Mouse (Mus musculus): ENCODE results near the gene Elf2. TPM values are rescaled to one million over a fixed set of nuclear protein-coding genes. Genes with fewer than 3 reads are reported as not detected.

The Elf2 gene
- total RNA-seq (2014; fragmentation: Nextera tagmentation) (68.1 and 69.2 TPM in 2 replicates), total RNA-seq (2017) (117 and 122 TPM in 2 replicates)

DNA sequence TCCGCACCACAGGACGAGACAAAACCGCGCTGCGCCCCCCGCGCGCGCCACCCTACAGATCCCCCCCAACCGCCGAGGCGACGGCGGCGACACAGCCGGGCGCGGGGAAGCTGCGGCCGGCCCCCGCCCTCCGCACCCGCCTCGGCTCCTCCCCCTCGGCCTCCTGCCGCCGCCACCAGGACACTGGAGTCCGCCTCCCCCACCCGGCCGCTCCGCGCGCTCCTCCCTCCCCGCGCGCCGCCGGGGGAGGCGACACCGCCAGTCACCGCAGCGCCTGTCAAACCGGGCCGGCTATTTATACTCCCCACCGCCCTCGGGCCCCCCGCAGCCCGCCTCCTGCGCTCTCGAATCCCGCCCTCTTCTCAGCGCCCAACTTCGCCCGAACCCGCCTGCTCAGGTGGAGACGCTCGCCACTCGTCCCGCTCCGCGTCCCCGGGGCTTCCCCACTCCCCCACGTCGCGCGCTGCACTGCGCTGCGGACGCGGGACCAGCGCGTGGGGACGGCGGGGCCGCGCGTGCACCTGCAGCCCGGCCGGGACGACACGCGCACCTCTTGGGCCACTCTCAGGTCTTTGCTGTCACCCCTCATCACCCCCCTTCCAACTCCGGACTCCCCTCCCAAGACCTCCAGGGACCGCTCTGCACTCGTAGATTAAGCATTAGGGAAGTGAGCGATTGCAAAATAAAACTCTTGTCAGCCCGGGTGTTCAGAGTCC, at the start of gene Elf2:
TSS of gene Elf2 (minus strand) at position 112 of the 716 bp plus-strand sequence.
- peak; percentile 76 for ATAC-seq (replicated peaks; ENCODE audit: low FRiP score, low TSS enrichment, poor library complexity, severe bottlenecking)

DNA sequence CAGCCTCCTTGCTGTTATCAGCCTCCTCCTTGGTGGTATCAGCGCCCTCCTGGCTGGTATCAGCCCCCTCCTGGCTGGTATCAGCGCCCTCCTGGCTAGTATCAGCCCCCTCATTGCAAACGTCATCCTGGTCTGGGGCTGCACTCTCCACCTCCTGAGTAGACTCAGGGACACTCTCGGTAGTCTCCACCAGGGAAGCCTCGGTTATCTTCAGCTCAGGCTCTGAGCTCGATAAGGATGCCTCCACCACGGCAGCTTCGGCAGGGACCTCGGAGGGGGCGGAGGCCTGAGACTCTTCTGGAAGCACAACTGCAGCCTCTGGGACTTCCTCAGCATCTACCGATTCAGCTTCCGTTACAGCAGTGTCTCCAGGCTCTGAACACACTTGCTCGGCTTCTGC, 48.4 kb upstream of the Elf2 start:
- ATAC-seq (replicated peaks; ENCODE audit: low FRiP score, low TSS enrichment, poor library complexity, severe bottlenecking): peak; percentile 100

DNA sequence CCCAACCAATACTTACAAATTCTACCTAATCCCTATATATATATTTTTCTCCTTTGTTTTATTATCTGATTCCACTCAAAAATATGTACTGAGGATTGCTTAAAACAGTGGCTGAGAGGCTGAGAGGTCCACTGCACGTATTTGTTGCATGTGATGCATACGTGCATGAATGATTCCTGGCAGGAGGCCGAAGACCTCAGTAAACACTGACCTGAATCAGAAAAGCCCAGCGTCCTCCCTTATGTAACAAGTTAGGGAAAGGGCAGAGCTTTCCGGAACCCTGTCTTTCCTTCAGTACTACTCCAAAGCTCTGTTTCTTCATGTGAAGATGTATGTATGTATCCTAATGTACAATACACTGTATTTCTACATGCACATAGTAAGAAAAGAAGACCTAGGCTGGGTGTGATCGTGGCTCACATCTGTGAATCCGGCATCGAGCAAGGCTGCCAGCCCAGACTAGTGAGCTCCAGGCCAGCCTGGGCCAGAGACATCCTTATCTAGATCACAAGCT, 47.5 kb upstream of the Elf2 start:
- ATAC-seq (replicated peaks; ENCODE audit: low FRiP score, low TSS enrichment, poor library complexity, severe bottlenecking): no peak

DNA sequence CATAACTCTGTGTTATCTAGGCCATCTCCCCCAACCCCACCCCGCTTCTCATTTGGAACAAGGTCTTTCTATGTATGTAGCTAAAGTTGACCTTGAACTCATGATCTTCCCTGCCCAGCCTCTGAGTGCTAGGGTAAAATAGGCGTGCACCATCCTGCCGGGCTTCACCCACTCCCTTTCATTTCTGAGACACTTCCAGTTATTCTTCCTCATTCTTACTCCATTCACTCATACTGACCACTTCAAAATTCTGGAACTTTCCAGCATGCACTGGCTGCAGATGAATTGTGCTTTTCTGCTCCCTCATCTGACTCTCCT, 46.6 kb upstream of the Elf2 start:
- no peak for ATAC-seq (replicated peaks; ENCODE audit: low FRiP score, low TSS enrichment, poor library complexity, severe bottlenecking)

DNA sequence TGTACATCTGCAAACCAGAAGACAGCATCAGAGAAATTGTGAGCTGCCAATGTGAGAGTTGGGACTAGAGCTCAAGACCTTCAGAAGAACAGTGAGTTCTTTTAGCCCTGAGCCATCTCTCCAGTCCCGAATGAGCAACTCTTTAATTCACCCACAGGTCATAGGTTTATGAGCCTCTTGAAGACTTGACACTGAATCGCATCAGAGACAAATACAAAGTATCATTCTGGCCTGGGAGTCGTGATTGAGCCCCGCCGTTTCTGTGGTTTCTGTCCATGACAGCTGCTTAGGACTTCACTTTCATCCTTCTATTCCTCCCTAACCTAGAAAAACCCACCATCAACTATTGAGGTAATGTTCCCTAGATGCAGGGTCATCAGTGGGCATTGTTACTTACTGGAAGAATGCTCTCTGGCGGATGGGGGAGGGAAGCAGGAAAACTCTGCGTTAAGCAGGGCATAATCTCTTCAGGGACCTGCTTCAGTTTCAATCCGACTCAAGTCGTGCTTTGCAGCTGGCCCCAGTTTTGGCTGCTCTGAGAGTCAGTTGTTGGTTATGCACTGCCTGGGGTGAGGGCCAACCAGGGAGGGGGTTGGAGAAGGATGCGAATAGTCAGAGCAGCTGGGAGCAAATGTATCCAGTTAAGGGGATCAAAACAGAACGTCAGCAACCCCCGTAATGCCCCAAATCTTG, 46.1 kb upstream of the Elf2 start:
- no peak for ATAC-seq (replicated peaks; ENCODE audit: low FRiP score, low TSS enrichment, poor library complexity, severe bottlenecking)

DNA sequence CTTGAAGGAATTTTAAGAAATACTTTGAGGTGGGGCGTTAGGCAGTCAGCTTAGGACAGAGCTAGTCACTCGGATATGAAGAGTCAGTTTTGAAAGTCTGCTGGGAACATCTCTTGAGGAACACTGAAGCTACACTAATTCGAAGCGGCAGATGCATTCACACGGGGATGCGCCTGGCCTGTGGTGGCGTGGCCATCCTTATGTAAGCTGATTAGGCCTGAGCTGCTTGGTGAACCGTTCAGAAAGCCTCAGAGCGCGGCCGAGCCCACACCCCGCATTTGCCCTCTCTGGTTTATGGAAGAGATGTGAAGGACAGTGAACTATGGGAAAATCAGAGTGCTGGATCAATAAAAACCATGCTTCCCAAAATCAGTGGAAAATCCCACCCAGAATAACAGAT, 42.9 kb upstream of the Elf2 start:
- no peak for ATAC-seq (replicated peaks; ENCODE audit: low FRiP score, low TSS enrichment, poor library complexity, severe bottlenecking)

DNA sequence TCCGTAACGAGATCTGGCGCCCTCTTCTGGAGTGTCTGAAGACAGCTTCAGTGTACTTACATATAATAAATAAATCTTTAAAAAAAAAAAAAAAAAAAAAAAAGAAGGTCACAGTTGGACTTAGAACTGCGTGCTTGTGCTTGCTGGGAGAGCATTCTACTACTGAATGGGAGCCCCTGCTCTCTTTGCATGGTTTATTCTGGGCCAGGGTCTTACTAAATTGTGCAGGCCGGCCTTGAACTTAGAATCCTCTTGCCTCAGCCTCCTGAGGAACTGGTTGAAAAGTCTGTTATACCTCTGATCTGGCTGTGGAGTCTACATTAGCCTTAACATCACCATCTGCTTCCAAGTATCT, 40.2 kb upstream of the Elf2 start:
- ATAC-seq (replicated peaks; ENCODE audit: low FRiP score, low TSS enrichment, poor library complexity, severe bottlenecking): no peak

DNA sequence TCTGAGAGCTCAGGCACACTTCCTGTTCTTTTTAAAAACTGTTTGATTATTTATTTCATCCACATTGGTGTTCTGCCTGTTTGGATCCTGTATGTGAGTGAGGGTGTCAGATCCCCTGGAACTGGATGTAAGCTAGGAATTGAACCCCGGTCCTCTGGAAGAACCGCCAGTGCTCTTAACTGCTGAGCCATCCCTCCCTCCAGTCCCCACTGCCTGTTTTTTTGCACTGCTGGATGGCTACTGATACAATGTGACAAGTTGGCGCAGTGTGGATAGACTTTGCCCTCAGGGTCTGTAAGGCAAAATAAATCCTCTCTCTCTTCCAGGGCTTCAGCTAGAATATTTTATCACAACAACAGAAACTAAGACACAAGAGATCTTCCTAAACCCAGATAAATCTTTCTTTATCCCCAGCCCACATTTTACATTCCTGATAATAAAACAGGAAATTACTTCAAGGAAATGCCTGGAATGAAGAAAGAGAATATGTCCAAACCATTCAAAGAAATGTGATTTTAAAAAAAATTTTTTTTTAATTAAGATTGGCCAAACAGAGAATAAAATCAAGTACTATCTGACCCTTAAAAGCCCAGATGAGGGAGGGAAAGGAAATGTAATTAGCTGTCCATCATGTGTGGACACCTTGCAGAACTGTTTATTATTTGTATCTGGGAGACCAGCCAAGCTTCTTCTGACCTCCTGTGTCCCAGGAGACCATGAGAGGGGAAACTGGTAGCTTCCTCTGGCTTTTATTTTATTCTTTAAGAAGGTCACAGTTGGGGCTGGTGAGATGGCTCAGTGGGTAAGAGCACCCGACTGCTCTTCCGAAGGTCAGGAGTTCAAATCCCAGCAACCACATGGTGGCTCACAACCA, 39.6 kb upstream of the Elf2 start:
- ATAC-seq (replicated peaks; ENCODE audit: low FRiP score, low TSS enrichment, poor library complexity, severe bottlenecking): no peak

DNA sequence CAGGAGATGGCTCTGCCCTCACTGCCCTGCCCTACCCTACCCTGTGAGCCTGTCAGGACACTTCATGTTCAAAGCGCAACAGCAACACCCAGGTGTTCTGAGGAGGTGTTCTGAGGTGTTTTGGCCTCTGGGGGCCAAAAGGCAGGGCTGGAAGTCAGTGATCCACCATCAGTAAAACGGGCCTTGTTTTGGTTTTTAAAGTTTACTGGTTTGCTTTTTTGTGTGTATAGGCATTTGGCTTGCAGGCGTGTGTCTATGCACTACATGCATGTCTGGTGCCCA, 38.1 kb upstream of the Elf2 start:
- ATAC-seq (replicated peaks; ENCODE audit: low FRiP score, low TSS enrichment, poor library complexity, severe bottlenecking): no peak

DNA sequence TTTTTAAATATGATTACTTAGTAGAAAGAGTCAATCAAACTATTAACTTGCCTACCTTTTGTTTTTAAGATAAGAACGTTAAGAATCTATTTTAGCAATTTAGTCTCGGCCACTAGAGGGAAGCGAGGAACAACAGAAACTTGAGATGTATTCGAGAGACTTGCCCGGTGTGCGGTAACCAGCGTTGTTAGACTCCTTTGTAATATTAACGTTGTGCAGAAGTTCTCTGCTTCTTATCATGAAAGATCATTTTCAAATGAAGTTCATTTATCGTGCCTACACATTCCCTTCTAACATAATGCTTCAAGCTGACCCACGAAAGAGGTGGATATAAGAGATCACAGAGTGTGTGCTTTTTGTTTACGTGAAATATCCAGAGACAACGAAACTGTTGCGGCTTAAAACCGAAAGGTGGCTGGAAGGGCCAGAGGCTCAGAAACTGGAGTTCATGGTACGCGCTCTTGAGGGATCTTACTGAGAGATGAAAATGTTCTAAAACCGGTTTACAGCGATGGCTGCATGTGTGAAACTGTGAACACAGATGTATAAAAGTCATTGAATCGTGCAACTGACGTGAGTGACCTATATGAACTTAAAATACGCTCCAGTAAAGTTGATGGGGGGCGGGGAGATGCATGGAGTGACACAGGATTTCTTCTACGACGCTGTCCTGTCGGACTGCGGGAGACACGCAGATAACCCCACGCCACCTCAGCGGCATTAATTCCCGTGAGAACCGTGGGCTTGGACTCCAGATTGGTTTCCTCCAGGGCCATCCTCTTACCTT, 37.6 kb upstream of the Elf2 start:
- ATAC-seq (replicated peaks; ENCODE audit: low FRiP score, low TSS enrichment, poor library complexity, severe bottlenecking): peak; percentile 68

DNA sequence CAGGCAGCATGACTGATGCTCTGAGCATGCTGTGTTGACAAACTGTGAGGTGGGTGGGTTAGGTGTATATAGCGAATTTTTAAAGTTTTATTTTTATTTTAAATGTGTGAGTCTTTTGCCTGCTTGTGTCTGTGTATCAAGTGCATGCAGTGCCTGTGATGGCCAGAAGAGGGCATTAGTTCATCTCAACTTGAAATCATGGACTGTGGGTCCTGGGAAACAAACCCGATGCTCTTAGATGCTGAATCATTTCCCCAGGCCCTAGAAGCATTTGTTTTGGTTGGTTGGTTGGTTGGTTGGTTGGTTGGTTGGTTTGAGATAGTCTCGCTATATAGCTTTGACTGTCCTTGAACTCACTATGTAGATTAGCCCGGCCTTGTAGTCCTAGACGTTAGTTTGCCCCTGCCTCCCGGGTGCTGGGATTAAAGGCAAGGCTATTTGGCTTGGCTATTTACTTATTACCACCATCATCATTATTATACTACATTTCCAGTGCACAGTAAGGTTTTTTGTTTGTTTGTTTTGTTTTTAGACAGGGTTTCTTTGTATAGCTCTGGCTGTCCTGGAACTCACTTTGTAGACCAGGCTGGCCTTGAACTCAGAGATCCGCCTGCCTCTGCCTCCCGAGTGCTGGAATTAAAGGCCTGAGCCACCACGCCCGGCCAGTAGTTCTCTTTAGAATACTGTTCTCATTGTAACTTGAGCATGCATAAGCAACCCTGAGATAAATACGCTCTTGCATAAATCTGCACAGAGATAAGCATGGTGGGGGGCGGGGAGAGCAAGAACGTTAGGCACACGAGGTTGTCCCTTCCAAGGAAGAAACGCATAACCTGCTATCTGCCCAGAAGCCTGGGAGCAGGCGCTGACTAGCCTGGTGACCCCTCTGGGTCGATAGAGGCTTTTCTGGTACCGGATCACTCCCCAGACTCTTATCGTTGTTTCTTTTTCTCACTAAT, 35.1 kb upstream of the Elf2 start:
- peak; percentile 66 for ATAC-seq (replicated peaks; ENCODE audit: low FRiP score, low TSS enrichment, poor library complexity, severe bottlenecking)

DNA sequence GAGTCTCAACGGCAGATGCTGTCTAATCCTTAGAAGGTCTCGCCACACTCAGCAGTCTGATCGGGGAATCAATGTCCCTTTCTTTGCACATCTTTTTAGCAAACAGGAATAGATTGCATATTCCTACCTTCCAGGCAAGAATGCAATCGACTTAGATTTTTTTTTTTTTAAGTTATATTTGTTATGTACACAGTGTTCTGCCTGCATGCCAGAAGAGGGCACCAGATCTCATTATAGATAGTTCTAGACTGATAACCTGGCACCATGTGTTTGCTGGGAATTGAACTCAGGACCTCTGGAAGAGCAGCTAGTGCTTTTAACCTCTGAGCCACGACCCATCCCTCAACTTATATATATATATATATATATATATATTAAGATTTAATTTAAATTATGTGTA, 33.1 kb upstream of the Elf2 start:
- no peak for ATAC-seq (replicated peaks; ENCODE audit: low FRiP score, low TSS enrichment, poor library complexity, severe bottlenecking)

DNA sequence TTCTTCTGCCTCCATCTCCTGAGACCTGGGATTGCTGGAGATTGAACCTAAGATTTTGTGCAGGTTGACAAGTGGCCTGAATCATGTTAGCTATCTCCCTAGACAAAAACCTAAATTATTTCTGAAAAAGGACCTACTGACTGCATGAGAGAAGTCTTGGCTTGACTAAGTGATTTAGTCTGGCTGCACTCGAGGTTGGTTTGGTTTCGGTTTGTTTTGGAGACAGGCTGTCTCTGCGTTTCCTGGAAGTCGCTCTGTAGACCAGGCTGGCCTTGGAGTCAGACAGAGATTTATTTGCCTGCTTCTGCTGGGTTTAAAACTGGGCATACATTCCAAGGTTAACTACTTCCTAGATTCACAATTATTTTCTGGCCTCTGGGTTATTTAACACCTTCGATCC, 32.4 kb upstream of the Elf2 start:
- no peak for ATAC-seq (replicated peaks; ENCODE audit: low FRiP score, low TSS enrichment, poor library complexity, severe bottlenecking)

DNA sequence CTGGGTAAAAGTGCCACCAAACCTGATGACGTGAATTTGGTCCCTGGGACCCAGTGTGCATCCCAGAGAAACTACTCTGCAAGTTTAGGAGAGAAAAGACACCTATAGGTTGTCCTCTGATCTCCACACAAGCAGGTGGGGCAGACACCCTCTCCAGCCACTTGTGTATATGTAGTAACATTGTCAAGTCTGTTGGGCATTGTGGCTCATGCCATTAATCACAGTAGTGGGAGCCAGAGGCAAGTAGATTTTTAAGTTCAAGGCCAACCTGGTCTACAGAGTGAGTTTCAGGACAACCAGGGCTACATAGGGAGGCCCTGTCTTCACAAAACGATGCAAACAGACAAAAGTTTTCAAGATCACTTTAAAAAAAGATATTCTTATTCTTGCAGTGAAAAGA, 31.4 kb upstream of the Elf2 start:
- no peak for ATAC-seq (replicated peaks; ENCODE audit: low FRiP score, low TSS enrichment, poor library complexity, severe bottlenecking)

DNA sequence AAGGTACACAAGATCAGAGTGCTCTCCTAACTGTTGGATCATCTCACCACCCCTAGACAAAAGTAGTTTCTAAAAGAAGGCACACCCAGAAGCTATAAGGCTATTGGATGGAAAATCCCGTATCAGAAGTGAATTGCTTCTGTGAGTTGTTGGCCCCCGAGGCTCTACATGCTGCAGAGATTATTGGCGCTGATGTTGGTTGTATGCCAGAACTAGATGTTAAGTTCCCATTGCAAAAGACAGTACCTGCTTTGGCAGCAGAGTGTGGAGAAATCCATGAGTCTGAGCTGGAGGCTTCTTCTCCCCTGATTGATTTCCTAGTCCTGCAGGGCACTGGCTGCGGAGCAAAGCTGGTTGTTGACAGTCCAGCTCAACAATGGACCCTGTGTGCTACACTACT, 27.5 kb upstream of the Elf2 start:
- no peak for ATAC-seq (replicated peaks; ENCODE audit: low FRiP score, low TSS enrichment, poor library complexity, severe bottlenecking)

DNA sequence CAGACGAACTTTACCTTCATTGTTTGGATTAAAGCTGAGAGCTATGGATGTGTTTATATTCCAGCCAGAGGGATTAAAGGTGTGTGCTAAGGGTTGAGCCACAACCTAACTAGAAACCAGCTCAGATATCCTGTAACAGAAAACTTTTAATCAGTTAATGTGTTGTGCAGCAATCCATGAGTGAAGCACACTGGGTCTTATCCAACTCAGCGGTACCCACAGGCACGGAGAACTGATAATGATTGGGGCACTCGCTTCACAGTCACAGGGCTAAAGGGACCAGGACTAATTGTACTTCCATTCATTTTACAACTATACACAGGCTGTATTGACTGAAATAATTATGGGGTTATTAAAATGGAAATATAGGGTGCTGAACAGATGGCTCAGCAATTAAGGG, 26.5 kb upstream of the Elf2 start:
- peak; percentile 53 for ATAC-seq (replicated peaks; ENCODE audit: low FRiP score, low TSS enrichment, poor library complexity, severe bottlenecking)

DNA sequence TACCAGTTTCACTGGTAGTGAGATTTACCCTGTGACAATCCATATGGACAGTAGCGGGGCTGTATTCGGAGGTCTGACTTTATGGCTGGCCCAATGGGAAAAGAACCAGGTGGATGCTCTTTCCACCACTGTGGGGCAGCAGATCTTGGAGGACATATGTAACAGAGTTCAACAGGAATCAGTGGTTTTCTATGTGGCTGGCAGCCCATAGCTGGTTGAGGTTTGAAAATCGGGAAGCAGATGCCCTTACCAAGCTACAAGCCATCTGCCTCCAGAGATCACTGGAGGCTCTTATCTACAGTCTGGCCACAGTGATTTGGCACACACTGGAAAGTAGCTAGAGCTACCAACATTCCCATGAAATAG, 25.0 kb upstream of the Elf2 start:
- no peak for ATAC-seq (replicated peaks; ENCODE audit: low FRiP score, low TSS enrichment, poor library complexity, severe bottlenecking)

DNA sequence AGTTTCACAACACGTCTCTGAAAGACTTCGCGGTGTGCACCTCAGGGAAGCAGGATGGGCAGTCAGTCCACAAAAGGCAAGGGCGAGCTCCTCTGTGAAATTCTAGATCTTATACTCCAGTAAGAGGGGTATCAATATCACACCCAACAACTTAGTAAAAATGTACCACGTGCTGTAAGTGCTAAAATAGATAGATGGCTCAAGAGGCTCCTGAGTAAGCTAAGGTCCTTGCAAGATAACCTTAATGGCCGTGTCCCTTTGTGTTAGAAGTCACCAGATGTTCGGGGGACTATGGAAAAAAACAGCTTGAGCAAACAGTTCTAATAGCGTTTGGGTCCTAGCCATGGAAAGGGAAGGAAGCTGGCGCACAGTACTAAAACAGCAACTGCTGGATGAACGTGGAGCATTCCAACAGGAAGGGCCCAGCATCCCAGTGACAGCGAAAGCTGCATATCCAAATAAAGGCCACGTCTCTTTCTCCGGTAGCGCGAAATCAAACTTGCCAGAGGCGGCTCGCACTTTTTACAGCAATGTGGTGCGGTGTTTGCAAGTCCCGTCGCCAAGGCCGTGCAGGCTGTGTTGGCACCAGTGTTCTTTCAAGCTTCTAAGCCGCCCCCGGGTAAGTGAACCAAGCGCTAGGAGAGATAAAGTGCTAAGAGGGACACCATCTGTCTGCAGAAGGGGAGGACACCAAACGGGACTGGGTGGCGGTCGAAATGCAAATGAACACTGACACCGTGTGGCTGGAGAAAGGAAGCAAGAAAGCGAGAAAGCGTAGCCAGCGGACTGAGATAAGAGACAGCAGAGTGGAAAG, 24.4 kb upstream of the Elf2 start:
- peak; percentile 92 for ATAC-seq (replicated peaks; ENCODE audit: low FRiP score, low TSS enrichment, poor library complexity, severe bottlenecking)

All from megakaryocyte-erythroid progenitor cell, adult 5-6 weeks (primary cell).